Mouse (Mus musculus): ENCODE measurements around the gene Eif3c. TPM values are rescaled to one million over a fixed set of nuclear protein-coding genes. Genes with fewer than 3 reads are reported as not detected.

Gene Eif3c
- total RNA-seq, 2 experiments from 2014 or later: 42.3 to 113 TPM

- ATAC-seq (replicated peaks; ENCODE audit: low FRiP score, poor library complexity, severe bottlenecking): peak; percentile 58
These were observed 518 bp downstream of the Eif3c start for GRCm38 (mm10) chr7:126565693-126566092.

GRCm38 (mm10) chr7:126556635-126557034 is 9.6 kb downstream of the Eif3c start:
- no peak for ATAC-seq (replicated peaks; ENCODE audit: low FRiP score, poor library complexity, severe bottlenecking)

GRCm38 (mm10) chr7:126554796-126555195 is 11.4 kb downstream of the Eif3c start:
- ATAC-seq (replicated peaks; ENCODE audit: low FRiP score, poor library complexity, severe bottlenecking): no peak

GRCm38 (mm10) chr7:126545631-126546030 is 20.6 kb downstream of the Eif3c start:
- ATAC-seq (replicated peaks; ENCODE audit: low FRiP score, poor library complexity, severe bottlenecking): no peak

- ATAC-seq (replicated peaks; ENCODE audit: low FRiP score, poor library complexity, severe bottlenecking): no peak
These were observed 24.6 kb downstream of the Eif3c start for GRCm38 (mm10) chr7:126541661-126542060.

- no peak; the same call in 1 of the 2 replicates for ATAC-seq (replicated peaks; ENCODE audit: low FRiP score, poor library complexity, severe bottlenecking)
These were observed 28.2 kb downstream of the Eif3c start for GRCm38 (mm10) chr7:126537820-126538585.

GRCm38 (mm10) chr7:126536466-126536865 is 29.7 kb downstream of the Eif3c start:
- ATAC-seq (replicated peaks; ENCODE audit: low FRiP score, poor library complexity, severe bottlenecking): no peak

- no peak; the same call in 1 of the 2 replicates for ATAC-seq (replicated peaks; ENCODE audit: low FRiP score, poor library complexity, severe bottlenecking)
These were observed 30.4 kb downstream of the Eif3c start for GRCm38 (mm10) chr7:126535766-126536165.

- no peak for ATAC-seq (replicated peaks; ENCODE audit: low FRiP score, poor library complexity, severe bottlenecking)
These were observed 32.8 kb downstream of the Eif3c start for GRCm38 (mm10) chr7:126533434-126533833.

- 0 out of 2 replicates have a peak, but pooled peaks have one; percentile 46 for ATAC-seq (replicated peaks; ENCODE audit: low FRiP score, poor library complexity, severe bottlenecking)
These were observed 38.0 kb downstream of the Eif3c start for GRCm38 (mm10) chr7:126528166-126528577.

GRCm38 (mm10) chr7:126523316-126523715 is 42.9 kb downstream of the Eif3c start:
- no peak for ATAC-seq (replicated peaks; ENCODE audit: low FRiP score, poor library complexity, severe bottlenecking)

GRCm38 (mm10) chr7:126519513-126519912 is 46.7 kb downstream of the Eif3c start:
- 0 out of 2 replicates have a peak, but pooled peaks have one; percentile 19 for ATAC-seq (replicated peaks; ENCODE audit: low FRiP score, poor library complexity, severe bottlenecking)

GRCm38 (mm10) chr7:126518261-126518941 is 47.8 kb downstream of the Eif3c start:
- no peak for ATAC-seq (replicated peaks; ENCODE audit: low FRiP score, poor library complexity, severe bottlenecking)

- no peak for ATAC-seq (replicated peaks; ENCODE audit: low FRiP score, poor library complexity, severe bottlenecking)
These were observed 54.9 kb downstream of the Eif3c start for GRCm38 (mm10) chr7:126511287-126511686.

- no peak for ATAC-seq (replicated peaks; ENCODE audit: low FRiP score, poor library complexity, severe bottlenecking)
These were observed 59.0 kb downstream of the Eif3c start for GRCm38 (mm10) chr7:126507126-126507778.

- ATAC-seq (replicated peaks; ENCODE audit: low FRiP score, poor library complexity, severe bottlenecking): no peak
These were observed 61.3 kb downstream of the Eif3c start for GRCm38 (mm10) chr7:126504913-126505312.

GRCm38 (mm10) chr7:126503273-126503878 is 62.8 kb downstream of the Eif3c start, which contains the start of gene Atxn2l:
Gene Atxn2l, minus strand, starts transcription at chr7:126503437.
- peak; percentile 83 for ATAC-seq (replicated peaks; ENCODE audit: low FRiP score, poor library complexity, severe bottlenecking)

- no peak for ATAC-seq (replicated peaks; ENCODE audit: low FRiP score, poor library complexity, severe bottlenecking)
These were observed 63.5 kb downstream of the Eif3c start for GRCm38 (mm10) chr7:126502751-126503150.

GRCm38 (mm10) chr7:126502023-126502741 is 64.0 kb downstream of the Eif3c start:
- ATAC-seq (replicated peaks; ENCODE audit: low FRiP score, poor library complexity, severe bottlenecking): peak; percentile 77
